Mouse (Mus musculus) erythroblast, embryonic 14.5 days (primary cell): ENCODE measurements around the gene Fez1. TPM values are rescaled to one million over a fixed set of nuclear protein-coding genes. Genes with fewer than 3 reads are reported as not detected.

Source experiments
- H3K27me3 ChIP-seq: 2 replicates; pipeline ENCODE4 v1.6.1; 2012; ENCODE audit warnings: inconsistent platforms; ENCODE audit not compliant: control insufficient read depth
- H3K36me3 ChIP-seq: 2 replicates; pipeline ENCODE4 v1.6.1; 2012; ENCODE audit warnings: mild to moderate bottlenecking, inconsistent platforms; ENCODE audit not compliant: control insufficient read depth
- H3K4me1 ChIP-seq: 2 replicates; pipeline ENCODE4 v1.6.1; 2012; ENCODE audit warnings: inconsistent platforms; ENCODE audit not compliant: control insufficient read depth
- H3K4me3 ChIP-seq: replicated peaks from 2 replicates; pipeline ENCODE3; 2012; ENCODE audit warnings: moderate library complexity, mild to moderate bottlenecking, inconsistent platforms
- H3K9me3 ChIP-seq: 2 replicates; pipeline ENCODE4 v1.6.1; 2012; ENCODE audit warnings: low read length, inconsistent platforms, mixed read lengths; ENCODE audit not compliant: control insufficient read depth
- GATA1 ChIP-seq: IDR thresholded peaks from 2 replicates; pipeline ENCODE4 v1.6.1; 2012; ENCODE audit warnings: low read length, inconsistent platforms, mixed read lengths
- TAL1 ChIP-seq: IDR thresholded peaks from 3 replicates; pipeline ENCODE4 v1.6.1; 2012; ENCODE audit warnings: low read length, inconsistent platforms, mixed read lengths
- polyA plus RNA-seq: library from polyadenylated mRNA; stranded (reverse); fragments of >175 nt; gene quantifications from 2 replicates; pipeline ENCODE4 v1.2.3, GENCODE M21; 2012

The Fez1 gene
- polyA plus RNA-seq = not detected in 2 replicates

DNA sequence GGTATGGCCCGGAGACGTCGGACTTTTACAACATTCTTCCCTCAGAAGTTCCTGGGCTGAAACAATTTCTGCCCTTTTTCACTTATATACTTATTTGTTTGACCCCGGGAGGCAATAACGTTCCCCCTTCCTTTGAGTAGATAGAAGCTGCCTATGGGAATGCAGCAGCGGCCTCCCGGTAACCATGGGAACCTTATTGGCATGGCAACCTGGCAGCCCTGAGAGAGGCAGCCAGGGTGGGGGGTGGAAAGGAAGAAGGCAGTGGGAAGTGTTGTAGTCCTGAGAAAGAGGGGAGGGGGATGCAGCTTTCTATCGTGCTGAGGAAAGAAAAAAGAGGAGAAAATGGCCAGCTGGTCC, at the start of gene Fez1:
Fez1 (plus strand) TSS at position 221 of the 357 bp plus-strand sequence.
- Histone ChIP-seq H3K27me3 (no peaks in the 10 kb centered on the region), H3K36me3 (no peaks in the 10 kb centered on the region), H3K9me3 (no peaks in the 10 kb centered on the region), H3K4me1 (no peaks in the 10 kb centered on the region), H3K4me3 (no peak within 1 kb of the TSS)
- no peak for TF ChIP-seq TAL1
- no peak for TF ChIP-seq GATA1

DNA sequence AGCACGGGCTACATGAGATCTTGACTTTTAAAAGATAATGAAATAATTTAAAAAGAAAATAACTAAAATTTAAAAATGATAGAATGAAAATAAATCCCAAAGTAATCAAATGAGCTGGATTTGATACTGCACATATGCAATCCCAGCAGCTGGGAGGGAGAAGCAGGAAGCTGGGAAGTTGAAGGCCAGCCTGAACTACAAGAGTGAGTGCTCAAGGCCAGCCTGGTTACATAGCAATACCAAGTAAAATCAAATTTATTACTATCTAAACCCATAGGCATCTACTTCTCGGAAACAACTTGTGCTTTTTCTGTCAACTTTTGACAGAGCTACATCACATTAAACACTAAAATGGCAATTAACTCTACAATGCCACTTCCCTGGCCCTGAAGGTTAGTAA, 37.7 kb upstream of the Fez1 start:
- Histone ChIP-seq H3K4me1 (no peaks in the 10 kb centered on the region), H3K4me3 (no peak overlapping the region), H3K9me3 (no peaks in the 10 kb centered on the region), H3K27me3 (no peaks in the 10 kb centered on the region), H3K36me3 (peaks cover 75% of the 10 kb centered on the region)
- no peak for TF ChIP-seq GATA1
- no peak for TF ChIP-seq TAL1

GRCm38 (mm10) chr9:36792191-36792590, 29.5 kb upstream of the Fez1 start:
- peaks cover 17% of the 10 kb centered on the region for H3K4me1 ChIP-seq
- no peak overlapping the region for H3K4me3 ChIP-seq
- no peaks in the 10 kb centered on the region for H3K27me3 ChIP-seq
- H3K36me3 ChIP-seq = peaks cover 35% of the 10 kb centered on the region
- no peak for TF ChIP-seq TAL1
- TF ChIP-seq GATA1 = no peak
- no peaks in the 10 kb centered on the region for H3K9me3 ChIP-seq

GRCm38 (mm10) chr9:36794487-36794886, 27.2 kb upstream of the Fez1 start:
- Histone ChIP-seq H3K4me1 (peaks cover 21% of the 10 kb centered on the region), H3K27me3 (no peaks in the 10 kb centered on the region), H3K9me3 (no peaks in the 10 kb centered on the region), H3K4me3 (no peak overlapping the region), H3K36me3 (peaks cover 17% of the 10 kb centered on the region)
- no peak for TF ChIP-seq GATA1

DNA sequence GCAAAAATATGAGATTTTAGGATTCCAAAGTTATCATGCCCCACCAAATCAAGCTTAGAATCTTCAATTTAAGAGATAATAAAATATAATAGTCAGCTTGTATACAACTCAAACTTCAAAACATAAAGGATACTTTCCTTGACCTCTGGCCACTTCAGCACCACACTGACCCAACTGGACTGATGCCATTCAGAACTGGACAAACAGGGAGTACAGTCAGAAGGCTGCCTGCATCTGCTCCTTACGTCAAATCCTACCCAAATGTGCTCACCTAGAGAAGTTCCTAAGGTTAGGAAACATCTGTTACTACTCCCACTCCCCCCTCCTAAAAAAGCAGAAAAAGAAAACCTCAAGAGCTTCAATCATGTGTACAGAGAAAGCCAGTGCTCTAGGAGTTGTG, 26.1 kb upstream of the Fez1 start:
- Histone ChIP-seq H3K36me3 (peaks cover 11% of the 10 kb centered on the region), H3K4me3 (no peak overlapping the region), H3K27me3 (no peaks in the 10 kb centered on the region), H3K4me1 (peaks cover 21% of the 10 kb centered on the region), H3K9me3 (no peaks in the 10 kb centered on the region)
- TF ChIP-seq GATA1 (no peak), TAL1 (no peak)

DNA sequence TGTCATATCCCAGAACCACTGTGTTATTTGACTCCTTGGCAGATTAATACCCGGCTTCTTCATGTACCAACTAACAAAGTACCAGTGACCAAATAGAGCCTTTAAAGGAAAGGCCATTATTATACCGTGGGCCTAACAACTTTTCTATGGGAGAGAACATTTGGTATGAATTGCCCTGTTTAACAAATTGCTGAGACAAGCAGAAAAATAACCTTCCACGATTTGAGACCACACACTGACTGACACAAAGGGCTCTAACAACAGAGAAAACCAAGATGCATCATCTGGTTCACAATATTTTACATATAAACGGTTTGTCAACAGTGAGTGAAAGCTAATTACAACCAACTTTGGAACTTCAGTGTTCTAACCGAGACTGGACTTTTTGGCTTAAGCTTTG, 25.4 kb upstream of the Fez1 start:
- peaks cover 6% of the 10 kb centered on the region for H3K36me3 ChIP-seq
- peaks cover 21% of the 10 kb centered on the region for H3K4me1 ChIP-seq
- H3K4me3 ChIP-seq = peak overlapping the region; percentile 91

GRCm38 (mm10) chr9:36796781-36797555, 24.7 kb upstream of the Fez1 start, which contains the start of gene Ei24:
Gene Ei24 (minus strand): TSS chr9:36797393.
- Histone ChIP-seq H3K4me3 (peak within 1 kb of the TSS; percentile 91), H3K9me3 (no peaks in the 10 kb centered on the region), H3K4me1 (peaks cover 21% of the 10 kb centered on the region), H3K27me3 (no peaks in the 10 kb centered on the region), H3K36me3 (peaks cover 3% of the 10 kb centered on the region; the same call in 1 of the 2 replicates)
- TF ChIP-seq TAL1 = no peak

More for the DNA sequence above, 25.4 kb upstream of the Fez1 start:
- H3K27me3 ChIP-seq = no peaks in the 10 kb centered on the region
- H3K9me3 ChIP-seq = no peaks in the 10 kb centered on the region
- TF ChIP-seq GATA1 = no peak
- no peak for TF ChIP-seq TAL1

GRCm38 (mm10) chr9:36801961-36802360, 19.7 kb upstream of the Fez1 start:
- Histone ChIP-seq H3K9me3 (no peaks in the 10 kb centered on the region), H3K4me1 (peaks cover 6% of the 10 kb centered on the region), H3K36me3 (no peaks in the 10 kb centered on the region), H3K4me3 (no peak overlapping the region), H3K27me3 (no peaks in the 10 kb centered on the region)
- TF ChIP-seq GATA1 (no peak), TAL1 (no peak)

- H3K4me3 ChIP-seq = no peak overlapping the region
- H3K4me1 ChIP-seq = no peaks in the 10 kb centered on the region
- TF ChIP-seq TAL1 = no peak
- no peak for TF ChIP-seq GATA1
- no peaks in the 10 kb centered on the region for H3K9me3 ChIP-seq
- H3K36me3 ChIP-seq = no peaks in the 10 kb centered on the region
- no peaks in the 10 kb centered on the region for H3K27me3 ChIP-seq
These were observed 18.7 kb upstream of the Fez1 start for GRCm38 (mm10) chr9:36802951-36803350.

DNA sequence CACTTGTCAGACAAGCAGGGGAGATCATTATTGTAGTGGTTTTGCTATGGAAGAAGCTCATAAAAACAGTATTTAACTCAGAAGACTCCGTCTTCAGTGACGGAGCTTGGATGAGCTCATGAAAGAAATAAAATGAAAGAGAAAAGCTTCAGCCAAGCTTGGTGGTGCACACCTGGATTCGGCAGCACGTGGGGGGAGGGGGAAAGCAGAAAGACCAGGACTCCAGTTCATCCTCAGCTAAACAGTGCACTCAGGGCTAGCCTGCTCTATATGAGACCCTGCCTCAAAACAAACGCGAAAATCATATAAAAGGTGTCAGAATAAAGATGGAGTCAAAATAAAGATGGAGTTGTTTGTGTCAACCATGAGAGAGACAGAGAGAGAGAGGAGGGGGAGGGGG, 18.3 kb upstream of the Fez1 start:
- no peak for TF ChIP-seq TAL1
- no peak for TF ChIP-seq GATA1
- Histone ChIP-seq H3K4me1 (no peaks in the 10 kb centered on the region), H3K27me3 (no peaks in the 10 kb centered on the region), H3K4me3 (no peak overlapping the region), H3K9me3 (no peaks in the 10 kb centered on the region), H3K36me3 (no peaks in the 10 kb centered on the region)
